Mouse (Mus musculus): ENCODE data around the gene Lbhd2.

- TF ChIP-seq POLR2A (IDR thresholded peaks at IDR 0.05; ENCODE audit: borderline replicate concordance, extremely low read depth, insufficient read depth, insufficient read length, poor library complexity, severe bottlenecking) (no peak), CTCF (IDR thresholded peaks at IDR 0.05; ENCODE audit: borderline replicate concordance, extremely low read depth, insufficient read depth, insufficient read length) (no peak)
Observed at GRCm38 (mm10) chr12:111455860-111456259, 49.3 kb downstream of the Lbhd2 start.
